Mouse (Mus musculus): ENCODE measurements around the gene Creb3l2. TPM values are rescaled to one million over a fixed set of nuclear protein-coding genes. Genes with fewer than 3 reads are reported as not detected.

The Creb3l2 gene
- polyA plus RNA-seq, 1 experiment from 2014 or later: 3.3 TPM

- no peak overlapping the region for H3K4me2 ChIP-seq (ENCODE audit: low read length)
- no peak overlapping the region for H3K27ac ChIP-seq (ENCODE audit: low read depth, low read length)
- no peaks in the 10 kb centered on the region for H3K9me3 ChIP-seq (ENCODE audit: control insufficient read depth, low read length)
- no peaks in the 10 kb centered on the region for H3K27me3 ChIP-seq (replicated peaks; ENCODE audit: control insufficient read depth, insufficient read depth, low read length)
- no peaks in the 10 kb centered on the region for H3K36me3 ChIP-seq (ENCODE audit: control insufficient read depth, insufficient read depth, low read length)
- 0 out of 2 replicates have a peak, but pooled peaks cover 3% of the 10 kb centered on the region for H3K4me1 ChIP-seq (ENCODE audit: control insufficient read depth, insufficient read depth, low read depth, low read length)
- H3K9ac ChIP-seq (ENCODE audit: low read depth, low read length): no peak overlapping the region
- no peak for ATAC-seq
- H3K4me3 ChIP-seq (ENCODE audit: low read length): no peak overlapping the region
- 88% methylated on average over 6 of the region's 6 CpGs for WGBS
These were observed 20.8 kb downstream of the Creb3l2 start for GRCm38 (mm10) chr6:37421124-37421523.

DNA sequence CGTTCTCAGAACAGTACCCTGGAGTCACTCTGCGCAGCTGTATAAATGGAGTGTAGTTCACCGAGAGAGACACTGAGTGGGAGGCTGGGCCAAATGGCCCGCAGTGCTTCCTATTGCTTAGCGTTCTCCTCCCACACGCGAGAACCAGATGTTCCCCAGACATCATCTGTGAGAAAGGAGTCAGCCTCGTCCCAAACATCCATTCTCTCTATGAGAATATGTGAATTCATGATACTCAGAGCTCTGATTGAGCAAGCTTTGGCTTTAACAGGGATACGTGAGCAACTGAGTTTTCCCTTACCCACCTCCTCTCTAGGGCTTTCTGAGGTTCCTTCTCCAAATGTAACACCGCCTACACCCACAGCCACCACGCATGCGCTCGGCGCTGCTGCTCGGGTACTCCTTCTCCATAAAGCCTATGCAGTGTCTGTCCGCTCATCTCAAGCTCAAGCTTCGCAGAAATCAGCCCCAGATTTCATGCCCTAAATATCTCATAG, 22.5 kb downstream of the Creb3l2 start:
- peak; percentile 75 for ATAC-seq
- H3K4me1 ChIP-seq (ENCODE audit: control insufficient read depth, insufficient read depth, low read depth, low read length): 0 out of 2 replicates have a peak, but pooled peaks cover 3% of the 10 kb centered on the region

DNA sequence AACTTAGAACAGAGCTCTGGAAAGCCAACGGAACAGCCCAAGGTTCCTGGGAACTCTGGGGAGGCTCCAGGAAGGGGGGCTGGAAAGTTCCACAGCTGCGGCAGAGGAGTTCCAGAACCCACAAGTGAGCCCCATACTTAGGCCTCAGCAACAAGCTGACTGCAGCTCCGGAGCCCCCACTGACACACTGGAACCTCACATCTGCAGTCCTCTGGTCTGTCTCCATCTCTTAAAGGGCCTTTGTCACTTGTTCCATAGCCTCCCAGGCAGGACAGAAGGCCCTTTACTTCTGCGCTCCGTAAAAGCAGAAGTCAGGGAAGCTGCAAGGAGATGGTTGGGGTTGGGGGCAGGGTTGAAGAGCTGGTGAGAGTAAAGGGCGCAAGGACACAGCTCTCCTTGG, 23.0 kb downstream of the Creb3l2 start:
- H3K4me2 ChIP-seq (ENCODE audit: low read length): no peak overlapping the region
- WGBS: 78% methylated on average over 6 of the region's 6 CpGs
- H3K36me3 ChIP-seq (ENCODE audit: control insufficient read depth, insufficient read depth, low read length): no peaks in the 10 kb centered on the region
- H3K4me3 ChIP-seq (ENCODE audit: low read length): no peak overlapping the region
- no peak overlapping the region for H3K9ac ChIP-seq (ENCODE audit: low read depth, low read length)
- H3K27ac ChIP-seq (ENCODE audit: low read depth, low read length): 0 out of 2 replicates have a peak overlapping the region, but pooled peaks have one; percentile 29
- H3K9me3 ChIP-seq (ENCODE audit: control insufficient read depth, low read length): no peaks in the 10 kb centered on the region
- no peaks in the 10 kb centered on the region for H3K27me3 ChIP-seq (replicated peaks; ENCODE audit: control insufficient read depth, insufficient read depth, low read length)
- ATAC-seq: peak; percentile 48; the same call in 1 of the 2 replicates
- 0 out of 2 replicates have a peak, but pooled peaks cover 3% of the 10 kb centered on the region for H3K4me1 ChIP-seq (ENCODE audit: control insufficient read depth, insufficient read depth, low read depth, low read length)

More for the DNA sequence above, 22.5 kb downstream of the Creb3l2 start:
- Histone ChIP-seq H3K36me3 (ENCODE audit: control insufficient read depth, insufficient read depth, low read length) (no peaks in the 10 kb centered on the region), H3K4me2 (ENCODE audit: low read length) (no peak overlapping the region; the same call in 1 of the 2 replicates), H3K27me3 (replicated peaks; ENCODE audit: control insufficient read depth, insufficient read depth, low read length) (no peaks in the 10 kb centered on the region), H3K27ac (ENCODE audit: low read depth, low read length) (peak overlapping the region; percentile 39; the same call in 1 of the 2 replicates), H3K9me3 (ENCODE audit: control insufficient read depth, low read length) (no peaks in the 10 kb centered on the region), H3K4me3 (ENCODE audit: low read length) (no peak overlapping the region), H3K9ac (ENCODE audit: low read depth, low read length) (no peak overlapping the region)
- 77% methylated on average over 17 of the region's 17 CpGs for WGBS

DNA sequence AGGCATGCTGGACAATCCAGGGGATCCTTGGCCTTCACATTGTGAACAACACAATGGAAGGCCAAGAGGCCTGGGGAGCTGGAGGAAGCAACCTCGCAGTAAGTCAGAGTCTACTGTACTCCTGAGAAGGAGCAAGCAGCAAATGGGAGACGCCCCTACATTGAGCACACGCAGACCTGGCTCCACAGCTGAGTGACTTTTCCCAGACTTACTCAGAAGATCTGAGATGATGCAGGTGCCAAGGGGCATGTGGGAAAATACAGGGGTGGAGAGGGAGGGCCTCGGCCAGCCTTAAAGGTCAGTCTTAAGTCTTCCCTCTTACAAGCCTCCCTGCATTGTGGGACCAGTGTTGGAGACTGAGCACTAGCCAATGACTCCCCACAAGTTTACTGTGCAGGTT, 25.2 kb downstream of the Creb3l2 start:
- WGBS: 70% methylated on average over 4 of the region's 4 CpGs
- Histone ChIP-seq H3K9ac (ENCODE audit: low read depth, low read length) (no peak overlapping the region), H3K36me3 (ENCODE audit: control insufficient read depth, insufficient read depth, low read length) (no peaks in the 10 kb centered on the region), H3K27ac (ENCODE audit: low read depth, low read length) (no peak overlapping the region), H3K4me3 (ENCODE audit: low read length) (no peak overlapping the region), H3K27me3 (replicated peaks; ENCODE audit: control insufficient read depth, insufficient read depth, low read length) (no peaks in the 10 kb centered on the region), H3K4me2 (ENCODE audit: low read length) (no peak overlapping the region), H3K9me3 (ENCODE audit: control insufficient read depth, low read length) (no peaks in the 10 kb centered on the region), H3K4me1 (ENCODE audit: control insufficient read depth, insufficient read depth, low read depth, low read length) (0 out of 2 replicates have a peak, but pooled peaks cover 3% of the 10 kb centered on the region)
- ATAC-seq: no peak

DNA sequence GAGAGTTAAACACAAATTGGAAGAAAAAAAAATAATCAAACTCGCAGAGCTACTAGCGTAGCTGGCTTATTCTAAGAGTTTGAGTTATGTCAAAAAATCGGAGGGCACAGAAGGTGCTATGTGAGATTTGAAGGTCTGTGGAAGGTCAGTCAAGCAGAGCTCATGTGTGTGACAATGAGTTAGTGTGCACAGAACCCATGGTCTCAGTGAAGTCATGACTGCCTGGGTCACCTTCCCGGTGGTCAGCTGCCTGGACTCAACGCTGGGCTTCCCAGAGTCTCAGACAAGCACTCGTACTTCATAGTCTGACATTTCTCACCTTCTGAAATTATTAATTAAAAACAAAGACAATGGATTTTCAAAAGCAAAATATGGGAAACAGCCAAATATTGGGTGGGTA, 26.4 kb downstream of the Creb3l2 start:
- no peaks in the 10 kb centered on the region for H3K36me3 ChIP-seq (ENCODE audit: control insufficient read depth, insufficient read depth, low read length)
- ATAC-seq: no peak
- WGBS: 76% methylated on average over 6 of the region's 6 CpGs

DNA sequence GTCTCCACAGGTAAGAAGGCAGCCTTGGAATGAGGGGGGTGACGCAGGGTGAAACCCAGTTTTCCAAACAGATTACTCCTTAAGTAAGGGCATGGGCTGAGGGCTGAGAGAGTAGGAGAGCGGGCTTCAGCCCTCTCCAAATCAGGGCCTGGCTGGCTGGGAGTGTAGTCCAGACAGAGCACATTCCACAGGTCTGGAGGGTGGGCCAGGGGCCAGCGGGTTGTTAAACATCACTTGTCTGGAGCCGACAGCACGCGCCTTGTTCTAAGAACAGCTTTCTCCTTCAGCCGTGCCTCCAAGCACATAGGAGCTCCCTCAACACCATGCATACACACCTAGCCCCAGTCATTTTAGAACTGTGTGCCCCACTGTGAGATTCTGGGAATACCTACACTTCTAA, 26.9 kb downstream of the Creb3l2 start:
- no peak overlapping the region for H3K4me3 ChIP-seq (ENCODE audit: low read length)
- no peak overlapping the region for H3K9ac ChIP-seq (ENCODE audit: low read depth, low read length)
- H3K4me1 ChIP-seq (ENCODE audit: control insufficient read depth, insufficient read depth, low read depth, low read length): 0 out of 2 replicates have a peak, but pooled peaks cover 3% of the 10 kb centered on the region
- no peaks in the 10 kb centered on the region for H3K36me3 ChIP-seq (ENCODE audit: control insufficient read depth, insufficient read depth, low read length)
- H3K27me3 ChIP-seq (replicated peaks; ENCODE audit: control insufficient read depth, insufficient read depth, low read length): no peaks in the 10 kb centered on the region
- H3K27ac ChIP-seq (ENCODE audit: low read depth, low read length): no peak overlapping the region
- ATAC-seq: peak; percentile 76
- H3K9me3 ChIP-seq (ENCODE audit: control insufficient read depth, low read length): no peaks in the 10 kb centered on the region
- WGBS: 50% methylated on average over 7 of the region's 7 CpGs
- H3K4me2 ChIP-seq (ENCODE audit: low read length): no peak overlapping the region

More for the DNA sequence above, 26.4 kb downstream of the Creb3l2 start:
- H3K9ac ChIP-seq (ENCODE audit: low read depth, low read length): no peak overlapping the region
- 0 out of 2 replicates have a peak, but pooled peaks cover 3% of the 10 kb centered on the region for H3K4me1 ChIP-seq (ENCODE audit: control insufficient read depth, insufficient read depth, low read depth, low read length)
- H3K27ac ChIP-seq (ENCODE audit: low read depth, low read length): no peak overlapping the region
- H3K9me3 ChIP-seq (ENCODE audit: control insufficient read depth, low read length): no peaks in the 10 kb centered on the region
- no peak overlapping the region for H3K4me3 ChIP-seq (ENCODE audit: low read length)
- no peaks in the 10 kb centered on the region for H3K27me3 ChIP-seq (replicated peaks; ENCODE audit: control insufficient read depth, insufficient read depth, low read length)
- no peak overlapping the region for H3K4me2 ChIP-seq (ENCODE audit: low read length)

DNA sequence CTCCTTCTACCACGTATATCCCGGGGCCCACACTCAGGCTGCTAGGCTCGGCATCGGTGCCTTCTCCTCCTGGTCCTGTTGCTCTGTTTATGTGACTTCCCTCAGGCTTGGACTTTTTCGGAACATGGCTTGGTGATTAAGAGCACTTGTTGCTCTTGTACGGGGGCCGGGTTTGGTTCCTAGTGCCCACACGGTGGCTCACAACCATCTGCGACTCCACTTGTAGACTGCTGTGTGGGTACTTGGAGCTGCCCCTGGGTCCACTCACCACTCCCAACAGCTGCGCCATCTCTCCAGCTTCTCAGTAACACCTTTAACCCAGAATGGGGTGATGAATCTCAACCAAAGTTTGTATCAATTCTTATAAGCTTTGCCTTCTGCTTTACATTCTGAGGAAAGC, 27.4 kb downstream of the Creb3l2 start:
- H3K27me3 ChIP-seq (replicated peaks; ENCODE audit: control insufficient read depth, insufficient read depth, low read length): no peaks in the 10 kb centered on the region
- ATAC-seq: no peak

GRCm38 (mm10) chr6:37411696-37412095, 30.2 kb downstream of the Creb3l2 start:
- H3K4me2 ChIP-seq (ENCODE audit: low read length): no peak overlapping the region

More for the DNA sequence above, 27.4 kb downstream of the Creb3l2 start:
- H3K9me3 ChIP-seq (ENCODE audit: control insufficient read depth, low read length): no peaks in the 10 kb centered on the region
- no peak overlapping the region for H3K4me2 ChIP-seq (ENCODE audit: low read length)
- no peaks in the 10 kb centered on the region for H3K36me3 ChIP-seq (ENCODE audit: control insufficient read depth, insufficient read depth, low read length)
- 0 out of 2 replicates have a peak, but pooled peaks cover 3% of the 10 kb centered on the region for H3K4me1 ChIP-seq (ENCODE audit: control insufficient read depth, insufficient read depth, low read depth, low read length)
- H3K4me3 ChIP-seq (ENCODE audit: low read length): no peak overlapping the region
- WGBS: 97% methylated on average over 10 of the region's 10 CpGs
- H3K9ac ChIP-seq (ENCODE audit: low read depth, low read length): no peak overlapping the region
- H3K27ac ChIP-seq (ENCODE audit: low read depth, low read length): no peak overlapping the region

GRCm38 (mm10) chr6:37409829-37410228, 32.1 kb downstream of the Creb3l2 start:
- no peaks in the 10 kb centered on the region for H3K36me3 ChIP-seq (ENCODE audit: control insufficient read depth, insufficient read depth, low read length)
- no peaks in the 10 kb centered on the region for H3K9me3 ChIP-seq (ENCODE audit: control insufficient read depth, low read length)
- 87% methylated on average over 2 of the region's 2 CpGs for WGBS
- no peaks in the 10 kb centered on the region for H3K27me3 ChIP-seq (replicated peaks; ENCODE audit: control insufficient read depth, insufficient read depth, low read length)
- no peak overlapping the region for H3K9ac ChIP-seq (ENCODE audit: low read depth, low read length)
- no peak for ATAC-seq
- H3K4me1 ChIP-seq (ENCODE audit: control insufficient read depth, insufficient read depth, low read depth, low read length): no peaks in the 10 kb centered on the region
- no peak overlapping the region for H3K4me2 ChIP-seq (ENCODE audit: low read length)
- H3K4me3 ChIP-seq (ENCODE audit: low read length): no peak overlapping the region
- no peak overlapping the region for H3K27ac ChIP-seq (ENCODE audit: low read depth, low read length)

More at GRCm38 (mm10) chr6:37411696-37412095, 30.2 kb downstream of the Creb3l2 start:
- WGBS: 89% methylated on average over 3 of the region's 3 CpGs
- ATAC-seq: no peak
- Histone ChIP-seq H3K4me1 (ENCODE audit: control insufficient read depth, insufficient read depth, low read depth, low read length) (no peaks in the 10 kb centered on the region), H3K9me3 (ENCODE audit: control insufficient read depth, low read length) (no peaks in the 10 kb centered on the region), H3K27me3 (replicated peaks; ENCODE audit: control insufficient read depth, insufficient read depth, low read length) (no peaks in the 10 kb centered on the region), H3K36me3 (ENCODE audit: control insufficient read depth, insufficient read depth, low read length) (no peaks in the 10 kb centered on the region), H3K27ac (ENCODE audit: low read depth, low read length) (no peak overlapping the region), H3K4me3 (ENCODE audit: low read length) (no peak overlapping the region), H3K9ac (ENCODE audit: low read depth, low read length) (no peak overlapping the region)
